Mouse (Mus musculus): ENCODE measurements around the gene Sp7.
A peak's percentile ranks its signal among the peaks of the same experiment; 100 is the strongest.

Gene Sp7

GRCm38 (mm10) chr15:102388942-102389341 is 22.0 kb upstream of the Sp7 start:
- DNase-seq (ENCODE audit: low read depth, low spot score) = no peak

- DNase-seq (ENCODE audit: low read depth, low spot score) = no peak
Observed at GRCm38 (mm10) chr15:102386640-102387039, 19.7 kb upstream of the Sp7 start.

- no peak for DNase-seq (ENCODE audit: low read depth, low spot score)
Observed at GRCm38 (mm10) chr15:102383671-102384070, 16.7 kb upstream of the Sp7 start.

DNA sequence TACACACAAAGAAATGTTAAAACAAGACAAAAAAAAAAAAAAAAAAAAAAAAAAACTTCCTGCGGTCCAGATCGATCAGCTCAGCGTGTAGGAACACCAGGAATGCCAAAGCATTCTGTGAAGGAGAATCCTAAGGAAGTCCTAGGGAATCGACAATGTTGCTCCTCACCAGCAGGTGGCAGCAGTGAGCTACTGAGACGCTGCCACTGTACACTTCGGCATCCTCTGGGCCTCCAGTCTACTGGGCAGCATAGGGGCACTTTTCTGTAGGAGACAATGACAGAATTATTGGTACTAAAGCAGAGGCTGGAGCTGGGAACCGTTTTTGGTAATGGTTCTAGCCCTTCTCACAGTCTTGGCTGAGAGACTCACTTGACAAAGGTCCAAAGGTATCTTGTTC is 14.6 kb upstream of the Sp7 start:
- peak; percentile 65 for DNase-seq (ENCODE audit: low read depth, low spot score)

GRCm38 (mm10) chr15:102377810-102378262 is 10.9 kb upstream of the Sp7 start:
- DNase-seq (ENCODE audit: low read depth, low spot score) = no peak

DNA sequence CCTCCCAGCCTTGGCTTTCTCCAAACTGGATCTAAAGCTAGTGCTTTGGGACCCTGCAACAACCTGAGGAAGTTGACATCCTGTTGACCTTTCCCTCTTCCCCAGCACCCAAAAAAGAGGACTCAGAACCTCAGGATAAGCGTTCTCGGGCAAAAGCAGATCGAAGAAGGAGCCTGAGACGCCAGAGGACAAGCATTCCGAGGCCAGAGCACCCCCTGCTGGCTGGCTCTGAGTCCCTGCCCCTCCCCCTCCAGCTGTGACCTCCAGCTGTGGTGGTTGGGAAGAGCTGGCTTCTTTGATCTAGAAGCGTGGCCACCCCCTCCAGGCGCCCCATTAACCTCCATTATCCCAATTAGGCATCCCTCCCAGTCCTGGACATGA is 10.2 kb upstream of the Sp7 start:
- peak; percentile 51 for DNase-seq (ENCODE audit: low read depth, low spot score)

GRCm38 (mm10) chr15:102376453-102377162 is 9.6 kb upstream of the Sp7 start:
- DNase-seq (ENCODE audit: low read depth, low spot score) = no peak

- no peak for DNase-seq (ENCODE audit: low read depth, low spot score)
Observed at GRCm38 (mm10) chr15:102370727-102371126, 3.7 kb upstream of the Sp7 start.

DNA sequence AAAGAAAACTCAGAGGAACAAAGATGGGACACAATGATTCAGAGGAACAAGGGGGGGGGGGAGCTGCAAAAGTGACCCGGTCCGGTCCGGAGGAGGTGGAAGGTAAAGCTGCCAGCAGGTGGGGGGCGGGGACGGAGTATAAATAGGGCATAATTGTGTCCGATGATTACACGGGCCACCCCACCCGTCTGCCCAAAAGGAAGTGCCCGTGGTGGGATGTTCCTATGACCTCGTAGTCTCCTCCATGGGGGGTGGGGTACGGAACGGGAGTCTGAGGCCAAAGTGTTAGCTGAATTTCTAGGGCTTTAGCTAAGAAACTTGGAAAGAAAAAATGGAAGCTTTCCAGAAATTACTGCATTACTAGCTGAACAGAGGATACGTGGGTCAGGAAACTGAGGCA is 3.0 kb upstream of the Sp7 start:
- no peak for DNase-seq (ENCODE audit: low read depth, low spot score)

GRCm38 (mm10) chr15:102366238-102366637 is 744 bp downstream of the Sp7 start:
- DNase-seq (ENCODE audit: low read depth, low spot score) = no peak

DNA sequence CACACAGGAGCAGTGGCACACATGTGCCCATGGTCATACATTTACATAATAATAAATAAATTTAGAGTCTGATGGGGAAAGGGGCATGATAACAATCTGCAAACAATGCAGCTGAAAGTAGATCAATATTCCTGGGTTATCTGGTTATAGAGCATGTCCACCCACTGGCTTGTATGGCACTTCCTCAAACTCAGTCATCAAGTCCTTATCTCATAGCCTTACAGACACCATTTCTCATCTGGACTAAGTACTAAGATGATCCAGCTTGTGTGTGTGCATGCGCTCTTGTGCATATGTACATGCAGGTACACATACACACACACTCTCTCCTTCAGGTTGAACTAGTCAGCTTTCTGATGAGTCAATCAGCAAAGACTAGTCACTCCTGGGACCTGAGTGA is 2.3 kb downstream of the Sp7 start:
- no peak for DNase-seq (ENCODE audit: low read depth, low spot score)

GRCm38 (mm10) chr15:102362648-102363047 is 4.3 kb downstream of the Sp7 start:
- DNase-seq (ENCODE audit: low read depth, low spot score) = no peak

GRCm38 (mm10) chr15:102358834-102359233 is 8.1 kb downstream of the Sp7 start:
- no peak for DNase-seq (ENCODE audit: low read depth, low spot score)

- no peak for DNase-seq (ENCODE audit: low read depth, low spot score)
Observed at GRCm38 (mm10) chr15:102358126-102358525, 8.9 kb downstream of the Sp7 start.

- no peak for DNase-seq (ENCODE audit: low read depth, low spot score)
Observed at GRCm38 (mm10) chr15:102356501-102357325, 10.3 kb downstream of the Sp7 start.

DNA sequence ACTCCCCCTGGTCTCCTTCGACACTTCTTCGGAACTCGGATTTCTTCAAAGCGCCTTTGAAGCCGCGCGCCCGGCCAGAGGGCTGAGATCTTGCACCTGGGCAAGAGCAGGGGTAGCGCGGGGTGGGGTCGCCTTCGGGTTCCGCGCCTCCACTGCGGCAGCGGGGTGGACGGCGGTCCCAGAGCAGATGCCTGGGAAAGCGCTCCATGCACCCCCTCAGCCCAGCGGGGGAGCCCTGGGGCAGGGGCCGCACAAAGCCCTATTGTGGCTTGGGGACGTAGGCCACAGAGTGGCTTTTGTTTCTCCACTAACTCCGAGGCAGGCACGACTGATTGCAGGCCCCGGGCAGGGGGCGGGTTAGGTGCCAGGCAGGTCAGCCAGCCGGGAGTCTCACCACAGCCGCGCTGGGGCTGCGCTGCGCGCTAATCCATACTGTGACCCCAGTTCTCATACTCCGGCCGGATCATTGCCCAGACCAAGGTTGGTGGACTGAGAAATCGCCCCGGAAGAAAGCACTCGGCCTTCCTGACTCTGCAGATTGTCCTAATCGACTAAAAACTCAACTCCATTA is 11.0 kb downstream of the Sp7 start:
- no peak for DNase-seq (ENCODE audit: low read depth, low spot score)

- no peak for DNase-seq (ENCODE audit: low read depth, low spot score)
Observed at GRCm38 (mm10) chr15:102355134-102355870, 11.7 kb downstream of the Sp7 start.

GRCm38 (mm10) chr15:102353986-102354385 is 13.0 kb downstream of the Sp7 start:
- no peak for DNase-seq (ENCODE audit: low read depth, low spot score)

DNA sequence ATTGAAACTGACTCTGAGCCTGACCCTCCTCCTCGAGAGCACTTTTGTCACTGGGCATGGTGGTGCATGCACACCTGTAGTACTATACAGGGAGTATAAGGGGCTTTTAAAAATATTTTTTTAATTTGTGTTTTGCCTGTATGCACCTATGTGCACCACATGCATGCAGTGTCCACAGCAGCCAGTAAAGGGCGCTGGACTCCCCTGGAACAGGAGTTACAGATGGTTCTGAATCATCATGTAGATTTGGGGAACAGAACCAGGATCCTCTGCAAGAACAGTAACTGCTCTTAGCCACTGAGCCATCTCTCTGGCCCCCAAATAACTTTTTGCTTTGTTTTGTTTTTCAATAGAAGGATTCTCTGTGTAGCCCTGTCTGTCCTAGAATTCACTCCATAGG is 14.8 kb downstream of the Sp7 start:
- DNase-seq (ENCODE audit: low read depth, low spot score) = no peak

DNA sequence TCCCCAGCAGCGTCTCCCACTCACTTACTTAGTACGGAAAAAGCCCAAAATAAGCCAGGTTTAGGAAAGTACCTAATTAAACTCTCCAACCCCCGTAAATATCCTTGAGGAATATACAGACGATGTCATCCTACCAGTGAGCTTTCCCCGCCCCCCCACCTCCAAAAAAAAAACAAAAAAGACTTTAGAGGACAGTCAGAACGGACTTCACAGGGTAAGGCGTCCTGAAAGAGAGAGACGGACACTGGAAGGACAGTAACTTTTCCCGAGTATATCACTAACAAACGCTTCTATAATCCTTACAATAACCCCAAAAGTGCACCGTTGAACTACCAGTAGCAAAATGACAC is 16.1 kb downstream of the Sp7 start:
- no peak for DNase-seq (ENCODE audit: low read depth, low spot score)

DNA sequence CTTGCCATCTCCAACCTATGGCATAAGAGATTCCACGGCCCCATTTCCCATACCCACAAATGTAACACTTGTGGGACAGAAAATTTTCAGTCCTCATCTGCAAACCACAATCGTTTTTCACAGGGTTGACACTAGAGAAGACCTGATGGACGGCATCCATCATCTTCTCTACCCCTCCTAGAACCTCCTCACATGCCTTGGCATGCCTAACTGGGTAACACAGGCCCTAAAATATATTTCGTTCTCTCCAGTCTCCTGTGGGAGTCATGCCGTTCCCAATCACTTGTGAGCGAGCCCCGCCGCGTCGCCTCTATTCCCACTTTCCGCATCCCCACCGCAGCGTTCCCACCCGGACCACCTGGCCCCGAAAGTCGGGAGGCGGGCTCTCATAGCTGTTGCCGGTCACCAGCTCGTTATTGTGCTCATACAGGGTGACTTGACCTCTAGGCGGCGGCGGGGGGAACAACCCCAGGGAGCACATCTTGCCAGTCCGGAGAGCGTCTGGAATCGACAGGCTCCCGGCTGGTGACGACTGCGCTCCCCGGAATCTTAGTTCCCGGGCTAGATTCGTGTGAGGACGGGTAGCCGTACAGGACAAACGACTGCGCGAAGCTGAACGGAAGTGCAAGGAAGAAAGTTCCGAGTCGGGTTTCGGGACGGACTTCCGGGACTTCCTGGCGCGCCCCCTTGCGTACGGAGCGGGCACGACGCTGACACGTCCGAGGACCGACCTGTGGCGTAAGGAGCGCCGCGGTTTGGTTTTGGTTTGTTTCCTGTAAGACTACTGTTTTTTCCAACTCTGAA is 16.6 kb downstream of the Sp7 start, which contains the start of gene Aaas:
Gene Aaas, minus strand, starts transcription at position 634 of the 804 bp plus-strand sequence.
- DNase-seq (ENCODE audit: low read depth, low spot score) = peak; percentile 88
